Mouse (Mus musculus) neural tube, embryonic 12.5 days (tissue): ENCODE data around the gene Prkd3. TPM values are rescaled to one million over a fixed set of nuclear protein-coding genes. Genes with fewer than 3 reads are reported as not detected.

Source experiments
- ATAC-seq: fragments of 200-750 bp; cut with Nextera tagmentation; 2 replicates; pipeline ENCODE4 v1.8.0; 2017; ENCODE audit warnings: low read depth, mild to moderate bottlenecking, moderate TSS enrichment, moderate library complexity; ENCODE audit not compliant: low FRiP score
- H3K27ac ChIP-seq: fragments of 300-500 bp; sonication (generic); 2 replicates; pipeline ENCODE4 v1.5.1; 2016
- H3K27me3 ChIP-seq: fragments of 300-500 bp; sonication (generic); replicated peaks from 2 replicates; pipeline ENCODE4 v1.6.1; 2016; ENCODE audit warnings: mild to moderate bottlenecking
- H3K36me3 ChIP-seq: fragments of 300-500 bp; sonication (generic); 2 replicates; pipeline ENCODE4 v1.6.1; 2016; ENCODE audit warnings: mild to moderate bottlenecking
- H3K4me1 ChIP-seq: fragments of 300-500 bp; sonication (generic); 2 replicates; pipeline ENCODE4 v1.6.1; 2016
- H3K4me2 ChIP-seq: fragments of 300-500 bp; sonication (generic); replicated peaks from 2 replicates; pipeline ENCODE4 v1.6.1; 2016; ENCODE audit warnings: mild to moderate bottlenecking
- H3K4me3 ChIP-seq: fragments of 300-500 bp; sonication (generic); 2 replicates; pipeline ENCODE4 v1.5.1; 2016
- H3K9ac ChIP-seq: fragments of 300-500 bp; sonication (generic); 2 replicates; pipeline ENCODE4 v1.6.1; 2016; ENCODE audit warnings: mild to moderate bottlenecking
- H3K9me3 ChIP-seq: fragments of 300-500 bp; sonication (generic); 2 replicates; pipeline ENCODE4 v1.6.1; 2016; ENCODE audit warnings: mild to moderate bottlenecking
- WGBS: fragments of 180-500 bp; shearing (Covaris S2); methylation state at CpG from one replicate; pipeline ENCODE4 v1.1.7; 2016; 5-methylcytosine and 5-hydroxymethylcytosine counted together
- polyA plus RNA-seq: library from polyadenylated mRNA; unstranded; fragments of >200 nt; fragmentation: Nextera tagmentation; extraction: Ambion mirVana; gene quantifications from 2 replicates; pipeline ENCODE4 v1.2.1, GENCODE M21; 2016

Gene Prkd3
- polyA plus RNA-seq, 1 experiment from 2014 or later = 36.8 TPM

GRCm38 (mm10) chr17:78959473-78959872 is 61.1 kb downstream of the Prkd3 start:
- no peak overlapping the region for H3K4me3 ChIP-seq
- H3K4me2 ChIP-seq = no peak overlapping the region
- no peak for ATAC-seq
- no peaks in the 10 kb centered on the region for H3K4me1 ChIP-seq
- no peak overlapping the region for H3K9ac ChIP-seq
- WGBS = 81% methylated on average over 6 of the region's 6 CpGs
- H3K9me3 ChIP-seq = no peaks in the 10 kb centered on the region
- peaks cover 62% of the 10 kb centered on the region for H3K36me3 ChIP-seq
- no peaks in the 10 kb centered on the region for H3K27me3 ChIP-seq
- H3K27ac ChIP-seq = no peak overlapping the region

- H3K27ac ChIP-seq = no peak overlapping the region
- WGBS = 91% methylated on average over 8 of the region's 8 CpGs
- ATAC-seq = no peak
- H3K4me2 ChIP-seq = no peak overlapping the region
- H3K9ac ChIP-seq = no peak overlapping the region
- no peaks in the 10 kb centered on the region for H3K9me3 ChIP-seq
- no peak overlapping the region for H3K4me3 ChIP-seq
- H3K27me3 ChIP-seq = no peaks in the 10 kb centered on the region
- H3K4me1 ChIP-seq = no peaks in the 10 kb centered on the region
- H3K36me3 ChIP-seq = peaks cover 69% of the 10 kb centered on the region
Measured at GRCm38 (mm10) chr17:78953240-78953639, 67.4 kb downstream of the Prkd3 start.

GRCm38 (mm10) chr17:78952070-78952469 is 68.5 kb downstream of the Prkd3 start:
- H3K4me2 ChIP-seq = no peak overlapping the region
- 90% methylated on average over 5 of the region's 5 CpGs for WGBS
- no peaks in the 10 kb centered on the region for H3K4me1 ChIP-seq
- no peaks in the 10 kb centered on the region for H3K27me3 ChIP-seq
- H3K9ac ChIP-seq = no peak overlapping the region
- no peak for ATAC-seq
- H3K9me3 ChIP-seq = no peaks in the 10 kb centered on the region
- no peak overlapping the region for H3K4me3 ChIP-seq
- H3K27ac ChIP-seq = no peak overlapping the region
- H3K36me3 ChIP-seq = peaks cover 69% of the 10 kb centered on the region

- Histone ChIP-seq H3K27ac (no peak overlapping the region), H3K9ac (no peak overlapping the region), H3K27me3 (no peaks in the 10 kb centered on the region), H3K4me1 (no peaks in the 10 kb centered on the region), H3K9me3 (no peaks in the 10 kb centered on the region), H3K4me3 (no peak overlapping the region), H3K36me3 (peaks cover 71% of the 10 kb centered on the region), H3K4me2 (no peak overlapping the region)
- ATAC-seq = no peak
- WGBS = 96% methylated on average over 5 of the region's 5 CpGs
Measured at GRCm38 (mm10) chr17:78951225-78951624, 69.4 kb downstream of the Prkd3 start.

- H3K4me3 ChIP-seq = no peak overlapping the region
- no peak overlapping the region for H3K27ac ChIP-seq
- peaks cover 3% of the 10 kb centered on the region for H3K4me1 ChIP-seq
- H3K36me3 ChIP-seq = peaks cover 40% of the 10 kb centered on the region
- no peak overlapping the region for H3K4me2 ChIP-seq
- WGBS = 68% methylated on average over 11 of the region's 11 CpGs
- no peaks in the 10 kb centered on the region for H3K9me3 ChIP-seq
- no peak overlapping the region for H3K9ac ChIP-seq
- H3K27me3 ChIP-seq = no peaks in the 10 kb centered on the region
- no peak for ATAC-seq
Measured at GRCm38 (mm10) chr17:78942579-78942978, 78.0 kb downstream of the Prkd3 start.

GRCm38 (mm10) chr17:78938927-78939326 is 81.7 kb downstream of the Prkd3 start:
- Histone ChIP-seq H3K9ac (no peak overlapping the region), H3K9me3 (no peaks in the 10 kb centered on the region), H3K4me3 (no peak overlapping the region), H3K4me1 (peaks cover 9% of the 10 kb centered on the region), H3K36me3 (peaks cover 41% of the 10 kb centered on the region), H3K27me3 (no peaks in the 10 kb centered on the region), H3K4me2 (no peak overlapping the region), H3K27ac (no peak overlapping the region)
- WGBS = 93% methylated on average over 4 of the region's 4 CpGs
- no peak for ATAC-seq

- Histone ChIP-seq H3K4me1 (peaks cover 16% of the 10 kb centered on the region), H3K9ac (peak overlapping the region; percentile 73), H3K4me3 (peak overlapping the region; percentile 81), H3K9me3 (no peaks in the 10 kb centered on the region), H3K27me3 (no peaks in the 10 kb centered on the region), H3K27ac (no peak overlapping the region), H3K36me3 (peaks cover 40% of the 10 kb centered on the region), H3K4me2 (peak overlapping the region; percentile 72)
- 9% methylated on average over 26 of the region's 26 CpGs for WGBS
- peak; percentile 48 for ATAC-seq
Measured at GRCm38 (mm10) chr17:78937229-78937853, 83.3 kb downstream of the Prkd3 start.

GRCm38 (mm10) chr17:78936466-78937228 is 84.0 kb downstream of the Prkd3 start, which contains the start of the genes Cebpz and Ndufaf7:
Gene Cebpz, minus strand, starts transcription at chr17:78937066.
Gene Ndufaf7, plus strand, starts transcription at chr17:78937136.
- Histone ChIP-seq H3K27ac (no peak within 1 kb of the TSS), H3K9ac (peak within 1 kb of the TSS; percentile 73), H3K4me1 (peaks cover 16% of the 10 kb centered on the region), H3K27me3 (no peaks in the 10 kb centered on the region), H3K36me3 (peaks cover 40% of the 10 kb centered on the region), H3K4me3 (peak within 1 kb of the TSS; percentile 81), H3K9me3 (no peaks in the 10 kb centered on the region), H3K4me2 (peak within 1 kb of the TSS; percentile 72)
- under 1% methylated on average over 45 of the region's 45 CpGs for WGBS
- peak; percentile 99 for ATAC-seq

- H3K27ac ChIP-seq = no peak overlapping the region
- H3K4me3 ChIP-seq = peak overlapping the region; percentile 81
- peaks cover 44% of the 10 kb centered on the region for H3K36me3 ChIP-seq
- no peak for ATAC-seq
- H3K9me3 ChIP-seq = no peaks in the 10 kb centered on the region
- H3K9ac ChIP-seq = peak overlapping the region; percentile 73; the same call in 1 of the 2 replicates
- H3K4me1 ChIP-seq = peaks cover 16% of the 10 kb centered on the region
- no peaks in the 10 kb centered on the region for H3K27me3 ChIP-seq
- 85% methylated on average over 2 of the region's 2 CpGs for WGBS
- peak overlapping the region; percentile 72 for H3K4me2 ChIP-seq
Measured at GRCm38 (mm10) chr17:78935857-78936256, 84.8 kb downstream of the Prkd3 start.

- Histone ChIP-seq H3K36me3 (peaks cover 34% of the 10 kb centered on the region), H3K27ac (no peak overlapping the region), H3K9me3 (no peaks in the 10 kb centered on the region), H3K9ac (peak overlapping the region; percentile 67; the same call in 1 of the 2 replicates), H3K4me2 (peak overlapping the region; percentile 72), H3K27me3 (no peaks in the 10 kb centered on the region), H3K4me1 (peaks cover 12% of the 10 kb centered on the region), H3K4me3 (no peak overlapping the region)
- WGBS = 44% methylated on average over 6 of the region's 6 CpGs
- no peak for ATAC-seq
Measured at GRCm38 (mm10) chr17:78917696-78918095, 102.9 kb downstream of the Prkd3 start.

GRCm38 (mm10) chr17:78916899-78917298 is 103.7 kb downstream of the Prkd3 start:
- Histone ChIP-seq H3K27me3 (no peaks in the 10 kb centered on the region), H3K4me1 (peaks cover 13% of the 10 kb centered on the region), H3K27ac (0 out of 2 replicates have a peak overlapping the region, but pooled peaks have one; percentile 62), H3K9me3 (no peaks in the 10 kb centered on the region), H3K4me3 (peak overlapping the region; percentile 63), H3K4me2 (peak overlapping the region; percentile 72), H3K36me3 (peaks cover 28% of the 10 kb centered on the region), H3K9ac (peak overlapping the region; percentile 67)
- ATAC-seq = peak; percentile 13; the same call in 1 of the 2 replicates
- WGBS = 4% methylated on average over 11 of the region's 11 CpGs

- under 1% methylated on average over 37 of the region's 37 CpGs for WGBS
- Histone ChIP-seq H3K27me3 (no peaks in the 10 kb centered on the region), H3K9ac (peak within 1 kb of the TSS; percentile 67), H3K4me3 (peak within 1 kb of the TSS; percentile 63), H3K4me1 (peaks cover 13% of the 10 kb centered on the region), H3K27ac (peak within 1 kb of the TSS; percentile 62; the same call in 1 of the 2 replicates), H3K4me2 (peak within 1 kb of the TSS; percentile 72), H3K36me3 (peaks cover 23% of the 10 kb centered on the region), H3K9me3 (no peaks in the 10 kb centered on the region)
- ATAC-seq = peak; percentile 95
Measured at GRCm38 (mm10) chr17:78916369-78916813, 104.2 kb downstream of the Prkd3 start, which contains the start of gene Cebpzos. Gene Cebpzos, plus strand, starts transcription at chr17:78916500.
